Mouse (Mus musculus) liver, adult 2 months (tissue): Measurements from ENCODE around the gene Knop1. TPM values are rescaled to one million over a fixed set of nuclear protein-coding genes. Genes with fewer than 3 reads are reported as not detected.

ENCODE experiments used
- DNase-seq: peaks from one replicate; pipeline ENCODE4 v3.0.0-alpha.2; 2011; ENCODE audit warnings: low read depth, low spot score; ENCODE audit errors: extremely low read depth
- H3K27ac ChIP-seq: fragments of 200-500 bp; replicated peaks from 2 replicates; pipeline ENCODE4 v1.5.1; 2012; ENCODE audit warnings: low read depth, mild to moderate bottlenecking, control low read depth, inconsistent platforms, low read length; ENCODE audit not compliant: insufficient read depth
- H3K27me3 ChIP-seq: fragments of 200-500 bp; 2 replicates; pipeline ENCODE4 v1.6.1; 2012; ENCODE audit warnings: mild to moderate bottlenecking, moderate library complexity, low read length, inconsistent platforms; ENCODE audit not compliant: control insufficient read depth, insufficient read depth
- H3K36me3 ChIP-seq: fragments of 200-500 bp; 2 replicates; pipeline ENCODE4 v1.6.1; 2012; ENCODE audit warnings: low read length, inconsistent platforms; ENCODE audit not compliant: control insufficient read depth, insufficient read depth
- H3K4me1 ChIP-seq: fragments of 200-500 bp; 2 replicates; pipeline ENCODE4 v1.6.1; 2011; ENCODE audit warnings: low read length; ENCODE audit not compliant: control insufficient read depth, insufficient read depth
- H3K4me3 ChIP-seq: fragments of 200-500 bp; 2 replicates; pipeline ENCODE4 v1.5.1; 2011; ENCODE audit warnings: low read depth, mild to moderate bottlenecking, control low read depth, low read length, moderate library complexity; ENCODE audit not compliant: insufficient read depth
- H3K79me2 ChIP-seq: fragments of 200-500 bp; 2 replicates; pipeline ENCODE4 v1.6.1; 2012; ENCODE audit warnings: inconsistent platforms, mild to moderate bottlenecking, low read length, moderate library complexity; ENCODE audit not compliant: control insufficient read depth, insufficient read depth
- H3K9ac ChIP-seq: fragments of 200-500 bp; 2 replicates; pipeline ENCODE4 v1.6.1; 2012; ENCODE audit warnings: low read depth, mild to moderate bottlenecking, control low read depth, inconsistent platforms, low read length
- CTCF ChIP-seq: fragments of 200-500 bp; IDR thresholded peaks from 2 replicates; pipeline ENCODE4 v1.5.1; 2011; ENCODE audit warnings: low read depth, low read length, control low read depth
- POLR2A ChIP-seq: fragments of 200-500 bp; IDR thresholded peaks from 2 replicates; pipeline ENCODE4 v1.6.1; 2011; ENCODE audit warnings: low read length, control low read depth; ENCODE audit not compliant: insufficient read depth; ENCODE audit errors: extremely low read depth
- WGBS: fragments of 180-500 bp; shearing (Covaris S2); methylation state at CpG from one replicate; pipeline ENCODE4 v1.1.7; 2018; 5-methylcytosine and 5-hydroxymethylcytosine counted together
- polyA plus RNA-seq: library from polyadenylated mRNA; depleted of rRNA; stranded (reverse); fragments of >200 nt; gene quantifications from 2 replicates; pipeline ENCODE4 v1.2.3, GENCODE M21; 2012
- total RNA-seq: library from RNA; depleted of rRNA; stranded (reverse); fragments of >200 nt; gene quantifications from 2 replicates; pipeline ENCODE4 v1.2.3, GENCODE M21; 2014

Gene Knop1
- total and polyA plus RNA-seq, 2 experiments = 6.0 to 9.4 TPM

DNA sequence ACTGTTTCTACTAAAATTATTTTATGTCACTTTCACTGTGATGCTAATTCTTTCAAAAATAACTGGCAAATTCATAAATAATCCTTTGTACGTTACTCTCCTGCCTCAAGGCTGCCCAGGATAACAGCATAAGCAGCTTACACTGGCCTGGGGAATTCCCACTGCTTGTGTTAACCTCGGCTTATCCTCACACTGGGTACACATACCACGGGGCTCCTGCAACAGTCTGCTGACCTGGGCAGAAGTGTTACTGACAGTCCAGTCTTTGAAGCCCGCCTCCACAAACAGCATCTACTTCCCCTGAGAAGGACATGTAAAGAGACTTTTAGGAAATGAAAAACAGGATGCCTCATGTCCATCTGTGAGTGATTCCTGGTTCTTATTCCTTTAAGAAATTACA, 13.1 kb downstream of the Knop1 start:
- no peak for DNase-seq
- Histone ChIP-seq H3K27ac (no peak overlapping the region), H3K9ac (no peak overlapping the region), H3K4me1 (no peaks in the 10 kb centered on the region), H3K4me3 (no peak overlapping the region), H3K36me3 (peaks cover 39% of the 10 kb centered on the region), H3K79me2 (no peaks in the 10 kb centered on the region), H3K27me3 (no peaks in the 10 kb centered on the region)
- TF ChIP-seq CTCF (no peak), POLR2A (no peak)
- 58% methylated on average over 4 of the region's 4 CpGs for WGBS

DNA sequence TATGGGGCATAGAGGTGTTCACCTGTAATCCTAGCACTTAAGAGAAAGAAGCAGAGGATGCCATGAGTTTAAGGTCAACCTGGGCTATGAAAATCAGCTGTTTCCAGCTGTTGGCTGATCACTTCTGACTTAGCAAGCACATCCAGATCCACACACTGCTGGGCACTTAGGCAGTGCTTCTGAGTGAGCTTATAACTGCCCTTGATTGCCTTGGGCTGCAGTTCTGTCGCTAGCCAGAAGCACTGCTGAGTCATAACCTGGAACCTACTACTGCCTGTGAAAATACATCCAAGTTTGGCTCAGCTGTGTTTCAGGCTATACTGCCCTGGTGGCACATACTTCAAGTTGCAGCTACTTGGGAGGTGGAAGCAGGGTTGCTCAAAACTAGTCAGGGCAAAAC, 14.3 kb downstream of the Knop1 start:
- 29% methylated on average over 1 of the region's 1 CpGs for WGBS
- Histone ChIP-seq H3K27ac (no peak overlapping the region), H3K79me2 (no peaks in the 10 kb centered on the region), H3K4me1 (no peaks in the 10 kb centered on the region), H3K27me3 (no peaks in the 10 kb centered on the region), H3K4me3 (no peak overlapping the region), H3K36me3 (peaks cover 34% of the 10 kb centered on the region), H3K9ac (no peak overlapping the region)
- peak; percentile 23 for DNase-seq
- TF ChIP-seq POLR2A (no peak), CTCF (no peak)

DNA sequence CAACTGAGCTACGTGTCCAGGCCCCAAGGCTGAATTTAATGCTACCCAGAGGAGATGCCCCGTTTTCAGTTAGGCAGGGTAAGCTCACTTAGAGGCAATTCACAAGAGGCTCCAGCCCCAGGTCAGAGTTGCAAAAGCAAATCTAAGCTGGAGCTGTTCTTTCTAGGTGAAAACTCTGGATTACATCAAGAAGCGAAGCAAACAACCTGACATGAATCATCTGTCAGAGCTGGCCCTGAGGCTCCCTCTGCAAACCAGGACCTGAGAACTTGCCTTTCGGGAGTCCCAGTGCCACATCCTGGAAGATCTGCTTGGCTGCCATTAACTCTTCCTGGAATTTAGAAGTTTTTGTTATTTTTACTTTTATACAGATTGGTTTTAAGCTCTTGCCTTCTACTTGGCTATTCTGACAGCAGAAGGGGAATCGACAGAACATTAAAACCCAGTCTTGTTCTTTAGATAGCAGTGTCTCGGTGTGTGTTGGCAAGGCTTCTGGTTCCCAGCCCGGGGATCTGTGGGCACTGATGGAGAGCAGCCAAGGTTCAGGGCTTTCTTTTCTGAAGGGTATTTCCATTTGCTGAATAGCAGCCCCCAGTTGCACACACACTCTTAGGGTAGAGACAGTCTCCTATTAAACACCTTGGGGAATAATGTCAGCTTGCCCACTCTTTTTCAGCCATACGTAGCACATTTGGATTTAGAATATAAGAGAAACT, 14.9 kb downstream of the Knop1 start:
- no peaks in the 10 kb centered on the region for H3K79me2 ChIP-seq
- no peak overlapping the region for H3K4me3 ChIP-seq
- no peak overlapping the region for H3K9ac ChIP-seq
- no peaks in the 10 kb centered on the region for H3K27me3 ChIP-seq
- TF ChIP-seq CTCF (no peak), POLR2A (no peak)
- WGBS = 81% methylated on average over 8 of the region's 8 CpGs
- H3K36me3 ChIP-seq = peaks cover 32% of the 10 kb centered on the region
- H3K4me1 ChIP-seq = no peaks in the 10 kb centered on the region
- DNase-seq = no peak
- H3K27ac ChIP-seq = no peak overlapping the region

DNA sequence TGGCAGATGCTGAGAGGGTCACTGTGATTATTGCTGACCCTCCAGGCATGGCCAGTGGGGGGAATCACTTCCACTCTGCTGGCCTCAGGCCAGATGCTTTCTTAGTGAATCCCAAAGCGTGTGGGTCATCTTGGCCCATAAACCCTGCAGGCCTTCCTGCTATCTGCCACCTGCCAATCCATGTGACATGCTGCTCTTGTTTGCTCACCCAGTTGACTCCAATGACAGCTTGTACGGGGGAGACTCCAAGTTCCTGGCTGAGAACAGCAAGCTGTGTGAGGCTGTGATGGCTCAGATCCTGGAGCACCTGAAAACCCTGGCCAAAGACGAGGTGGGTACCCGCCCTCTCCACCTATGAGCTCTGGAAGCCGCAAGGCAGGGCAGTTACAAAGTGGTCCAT, 18.2 kb downstream of the Knop1 start:
- H3K79me2 ChIP-seq = no peaks in the 10 kb centered on the region
- H3K4me3 ChIP-seq = no peak overlapping the region
- peaks cover 20% of the 10 kb centered on the region; the same call in 1 of the 2 replicates for H3K36me3 ChIP-seq
- no peaks in the 10 kb centered on the region for H3K4me1 ChIP-seq
- H3K9ac ChIP-seq = no peak overlapping the region
- TF ChIP-seq CTCF (no peak), POLR2A (no peak)
- H3K27ac ChIP-seq = no peak overlapping the region
- no peaks in the 10 kb centered on the region for H3K27me3 ChIP-seq
- no peak for DNase-seq
- WGBS = 90% methylated on average over 5 of the region's 5 CpGs

DNA sequence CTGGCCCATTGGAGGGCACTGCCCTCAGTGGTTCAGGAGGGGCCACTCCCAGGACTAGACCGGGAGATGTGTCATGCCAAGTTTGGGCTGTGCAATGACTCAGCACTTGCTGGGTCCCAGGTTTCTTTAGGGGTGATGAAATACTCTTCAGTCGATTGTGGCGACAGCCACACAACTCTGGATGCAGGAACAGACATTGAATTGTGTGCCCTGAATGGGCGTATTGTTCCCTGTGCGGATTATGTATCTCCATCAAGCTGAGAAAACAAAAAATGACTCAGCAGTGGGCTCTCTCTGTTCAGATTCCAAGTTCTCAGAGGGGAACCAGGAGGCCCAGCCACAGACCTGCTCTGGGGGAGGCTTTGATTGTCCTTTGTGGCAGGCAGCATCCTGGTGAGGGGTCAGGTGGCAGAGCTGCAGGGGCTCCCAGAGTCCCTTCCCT, 28.1 kb downstream of the Knop1 start:
- TF ChIP-seq POLR2A (no peak), CTCF (no peak)

DNA sequence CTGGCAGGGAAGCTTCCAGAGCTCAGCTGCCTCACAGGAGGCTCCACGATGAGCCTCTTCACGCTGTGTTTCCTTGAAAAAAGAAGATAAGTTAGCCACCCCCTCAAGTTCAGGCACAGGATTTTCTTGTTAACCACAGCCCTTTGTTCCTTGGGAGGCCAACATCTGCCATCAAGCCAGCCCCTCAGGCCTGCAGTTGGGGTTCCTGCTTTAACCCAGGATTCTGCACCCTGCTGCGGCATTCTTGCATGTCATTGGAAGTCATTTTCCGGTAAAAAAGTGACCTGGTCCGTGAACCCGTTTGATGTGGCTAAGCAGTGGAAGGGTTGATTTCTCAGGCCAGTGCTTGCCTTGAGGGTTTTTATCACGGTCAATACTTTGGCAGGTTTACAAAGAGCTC, 31.6 kb downstream of the Knop1 start:
- 88% methylated on average over 7 of the region's 7 CpGs for WGBS
- H3K27me3 ChIP-seq = no peaks in the 10 kb centered on the region
- H3K27ac ChIP-seq = no peak overlapping the region
- peaks cover 9% of the 10 kb centered on the region for H3K4me1 ChIP-seq
- no peak overlapping the region for H3K4me3 ChIP-seq
- peaks cover 10% of the 10 kb centered on the region for H3K36me3 ChIP-seq
- DNase-seq = no peak
- no peak for TF ChIP-seq POLR2A
- TF ChIP-seq CTCF = no peak
- no peak overlapping the region for H3K9ac ChIP-seq
- no peaks in the 10 kb centered on the region for H3K79me2 ChIP-seq

More for the DNA sequence above, 28.1 kb downstream of the Knop1 start:
- Histone ChIP-seq H3K79me2 (no peaks in the 10 kb centered on the region), H3K36me3 (peaks cover 12% of the 10 kb centered on the region), H3K4me1 (no peaks in the 10 kb centered on the region), H3K27ac (no peak overlapping the region), H3K9ac (no peak overlapping the region), H3K4me3 (no peak overlapping the region), H3K27me3 (no peaks in the 10 kb centered on the region)
- WGBS = 57% methylated on average over 5 of the region's 5 CpGs
- peak; percentile 43 for DNase-seq
